Mouse (Mus musculus) erythroblast, embryonic 14.5 days (primary cell): Measurements from ENCODE around the gene Pcx.

Experiments
- GATA1 ChIP-seq: IDR thresholded peaks from 2 replicates; pipeline ENCODE4 v1.6.1; 2012; ENCODE audit warnings: low read length, inconsistent platforms, mixed read lengths
- TAL1 ChIP-seq: IDR thresholded peaks from 3 replicates; pipeline ENCODE4 v1.6.1; 2012; ENCODE audit warnings: low read length, inconsistent platforms, mixed read lengths

- no peak for TF ChIP-seq GATA1
- no peak for TF ChIP-seq TAL1
Observed at GRCm38 (mm10) chr19:4535922-4536321, 25.6 kb downstream of the Pcx start.
